Mouse (Mus musculus) inflammation-experienced regulatory T-cells, adult 6 months (primary cell): Measurements from ENCODE around the gene Katnal1. TPM values are rescaled to one million over a fixed set of nuclear protein-coding genes. Genes with fewer than 3 reads are reported as not detected.

Experiments
- ATAC-seq: one replicate; pipeline ENCODE4 v1.8.0; 2017
- polyA plus RNA-seq, 3 experiments: library from polyadenylated mRNA; unstranded; fragments of 100-300 nt; shearing (Covaris generic); gene quantifications; one replicate each; pipeline ENCODE4 v1.2.1; 2017

Gene Katnal1
- polyA plus RNA-seq, 3 experiments from 2014 or later = 2.1 to 3.7 (median 3.7) TPM

GRCm38 (mm10) chr5:148873116-148873515, 56.0 kb downstream of the Katnal1 start:
- ATAC-seq = no peak

- ATAC-seq = no peak
Measured at GRCm38 (mm10) chr5:148869583-148869982, 59.5 kb downstream of the Katnal1 start.

DNA sequence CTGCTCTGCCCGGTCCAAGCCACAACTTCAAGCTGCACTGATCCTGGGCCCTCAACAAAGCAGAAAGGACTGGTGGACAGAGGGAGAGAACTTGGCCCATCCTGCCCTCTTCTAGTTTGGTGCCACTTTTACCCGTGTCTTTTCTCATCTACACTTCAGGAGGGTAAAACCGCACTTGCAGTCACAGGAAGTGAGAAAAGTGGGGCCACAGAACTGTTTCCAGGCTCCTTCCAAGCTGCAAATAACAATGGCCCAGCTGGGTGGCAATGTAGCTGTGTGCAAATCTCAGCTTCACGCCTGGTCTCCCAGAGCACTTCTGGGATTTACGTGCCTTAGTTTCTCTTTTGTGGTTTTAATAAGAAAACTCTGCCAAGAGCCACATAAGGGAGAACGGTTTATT, 61.4 kb downstream of the Katnal1 start:
- peak; percentile 68 for ATAC-seq

DNA sequence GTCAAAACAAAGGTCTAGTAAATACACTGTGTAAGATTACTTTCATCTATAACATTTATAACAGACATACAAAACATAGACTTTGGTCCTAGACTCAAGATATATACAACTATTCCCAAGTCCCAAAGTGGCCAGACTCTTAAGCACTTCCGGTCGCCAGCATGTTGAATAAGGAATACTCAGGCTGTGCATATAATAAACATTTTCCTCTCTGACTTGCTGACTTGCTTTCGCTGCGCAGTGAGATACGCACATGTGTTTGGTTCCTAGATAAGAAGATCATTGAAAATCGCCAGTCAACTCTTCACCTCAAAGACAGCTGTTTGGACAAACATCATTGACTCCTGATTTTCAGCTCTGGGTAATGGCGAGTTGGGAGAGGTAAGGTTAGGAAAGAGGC, 61.9 kb downstream of the Katnal1 start:
- no peak for ATAC-seq

DNA sequence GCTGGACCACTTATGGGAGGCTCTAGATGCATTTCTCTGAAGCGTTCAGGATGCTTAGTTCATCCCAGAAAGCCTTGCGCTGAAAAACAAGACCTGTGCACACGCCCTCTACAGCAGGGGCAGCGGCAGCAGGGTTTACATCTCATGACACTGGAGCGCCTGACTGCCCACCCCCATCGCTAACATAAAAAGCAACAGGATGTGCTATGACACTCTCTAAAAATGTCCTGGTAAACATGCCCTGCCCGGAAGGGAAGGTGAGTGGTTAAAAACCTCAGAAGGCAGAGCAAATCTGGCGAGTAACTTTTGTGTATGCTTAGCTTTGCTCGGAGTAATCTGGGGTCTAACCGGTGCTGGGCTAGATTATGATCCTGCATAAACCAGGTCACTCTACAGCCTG, 62.5 kb downstream of the Katnal1 start:
- peak; percentile 92 for ATAC-seq

DNA sequence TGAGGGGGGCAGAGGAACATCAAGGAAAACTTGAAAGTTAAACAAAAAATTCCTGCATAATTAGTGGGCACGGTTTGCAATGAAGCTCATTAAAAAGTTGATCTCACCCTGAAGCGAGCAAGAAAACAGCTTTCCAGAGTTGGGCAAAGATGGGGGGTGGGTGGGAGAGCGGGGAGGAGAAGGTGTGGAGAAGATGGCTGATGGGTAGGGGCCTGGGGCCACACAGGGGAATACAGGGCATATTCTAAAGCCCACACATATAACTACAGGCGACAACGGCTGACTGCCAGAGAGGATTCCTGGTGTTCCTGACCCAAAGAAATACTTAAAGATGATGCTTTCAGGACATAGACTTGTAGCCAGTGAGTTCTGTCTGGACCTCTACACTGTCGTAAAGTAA, 65.7 kb downstream of the Katnal1 start:
- ATAC-seq = no peak

DNA sequence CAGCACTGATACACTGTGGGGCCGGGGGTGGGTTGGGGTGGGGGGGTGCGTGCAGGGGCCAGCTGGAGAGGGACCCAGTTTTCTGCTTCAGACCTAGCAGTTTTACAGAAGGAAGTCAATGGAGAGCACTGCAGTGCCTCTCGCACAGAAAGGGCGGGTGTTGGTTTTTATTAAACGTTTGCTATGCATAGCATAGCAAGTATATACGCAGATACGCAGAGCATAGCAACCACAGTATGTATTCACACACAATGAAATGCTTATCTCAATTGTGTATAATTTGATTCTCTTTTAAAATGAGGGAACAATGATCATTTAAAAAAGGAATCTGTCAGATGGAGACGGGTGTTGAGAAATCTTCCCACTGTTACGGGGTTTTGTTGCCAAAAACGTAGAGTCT, 66.3 kb downstream of the Katnal1 start:
- ATAC-seq = no peak

GRCm38 (mm10) chr5:148862136-148862535, 67.0 kb downstream of the Katnal1 start:
- no peak for ATAC-seq

DNA sequence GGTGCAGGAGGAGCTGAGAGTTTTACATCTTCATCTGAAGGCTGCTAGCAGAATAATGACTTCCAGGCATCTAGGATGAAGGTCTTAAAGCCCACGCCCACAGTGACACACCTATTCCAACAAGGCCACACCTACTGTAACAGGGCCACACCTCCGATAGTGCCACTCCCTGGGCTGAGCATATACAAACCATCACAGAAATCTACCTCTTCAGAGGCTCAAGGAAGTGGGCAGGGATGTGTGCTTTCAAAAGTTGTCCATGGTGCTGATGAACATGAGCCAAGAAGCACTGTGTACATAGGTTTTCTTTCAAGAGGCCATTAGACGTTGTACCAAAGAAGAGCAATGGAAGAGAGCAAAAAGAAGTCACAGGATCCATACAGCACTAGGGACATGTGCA, 71.6 kb downstream of the Katnal1 start:
- no peak for ATAC-seq

GRCm38 (mm10) chr5:148855047-148855446, 74.1 kb downstream of the Katnal1 start:
- ATAC-seq = no peak

GRCm38 (mm10) chr5:148854166-148854565, 75.0 kb downstream of the Katnal1 start:
- no peak for ATAC-seq

GRCm38 (mm10) chr5:148849516-148849915, 79.6 kb downstream of the Katnal1 start:
- ATAC-seq = no peak

GRCm38 (mm10) chr5:148847032-148847431, 82.1 kb downstream of the Katnal1 start:
- ATAC-seq = no peak

GRCm38 (mm10) chr5:148837069-148837468, 92.1 kb downstream of the Katnal1 start:
- ATAC-seq = no peak

DNA sequence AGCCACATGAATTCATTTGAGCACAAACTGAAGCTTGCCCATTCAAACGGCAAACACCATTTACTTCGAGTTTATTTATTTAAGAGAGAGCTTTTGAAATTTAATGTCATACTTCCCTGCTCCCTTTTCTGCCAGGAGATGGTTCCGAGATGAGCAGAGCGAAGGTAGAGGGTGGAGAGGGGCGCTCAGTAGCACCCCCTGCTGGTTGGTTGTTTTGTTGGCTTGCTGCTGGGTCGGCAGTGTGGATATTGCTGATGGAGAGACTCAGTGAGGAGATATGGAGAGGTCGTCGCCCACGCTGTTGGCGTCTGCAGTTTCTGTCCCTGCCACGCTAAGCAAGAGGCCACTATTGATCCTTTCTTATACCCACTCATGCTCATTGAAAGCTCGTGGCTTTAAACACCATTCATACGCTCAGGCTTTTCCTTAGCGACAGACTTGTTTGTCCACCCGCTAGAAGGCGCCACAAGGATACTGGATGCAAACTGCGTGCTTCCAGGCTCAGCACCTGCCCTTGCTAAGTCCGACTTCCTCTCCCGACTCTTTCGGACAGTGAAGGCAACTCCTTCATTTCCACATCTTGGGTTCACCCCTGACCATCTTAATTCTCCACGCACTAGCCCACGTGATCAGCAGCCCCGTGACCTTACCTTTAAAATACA, 97.4 kb downstream of the Katnal1 start:
- ATAC-seq = peak; percentile 70

DNA sequence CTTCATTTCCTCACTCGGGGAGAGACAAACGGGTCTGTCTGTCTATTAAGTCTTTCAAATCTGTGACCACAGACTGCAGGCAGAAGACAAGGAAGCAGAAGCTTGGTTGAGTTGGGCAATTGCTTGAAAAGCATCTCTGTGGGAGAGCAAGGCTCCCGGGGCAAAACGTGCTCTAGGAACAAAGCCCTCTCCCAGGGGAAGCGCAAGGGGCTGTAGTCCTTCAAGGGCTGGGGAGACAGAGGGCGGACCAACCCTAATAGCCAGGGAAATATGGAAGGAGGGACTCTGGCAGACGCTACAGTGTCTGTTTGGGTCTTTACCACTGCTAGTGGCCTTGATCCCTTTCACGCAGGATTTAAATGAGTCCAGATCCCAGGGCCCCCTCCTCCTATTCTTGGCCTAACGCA, 98.0 kb downstream of the Katnal1 start:
- no peak for ATAC-seq

DNA sequence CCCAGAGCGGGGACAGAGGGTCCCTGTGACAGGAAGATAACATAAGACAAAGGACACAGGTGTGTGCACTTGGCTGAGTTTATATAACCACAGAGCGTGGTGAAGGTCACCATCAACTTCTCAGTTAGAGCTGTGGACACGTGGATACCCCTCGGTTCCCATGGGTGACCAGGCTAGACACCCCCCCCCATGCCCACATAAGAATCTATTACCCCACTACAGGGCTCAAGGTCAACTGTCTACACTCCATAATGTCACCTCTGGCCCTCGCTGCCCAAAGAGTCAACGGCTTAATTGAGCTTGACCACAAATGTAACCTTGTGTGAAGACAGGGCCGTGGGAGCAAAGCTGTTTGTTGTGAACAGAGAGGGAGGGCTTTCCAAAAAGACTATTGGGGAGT, 103.4 kb downstream of the Katnal1 start:
- no peak for ATAC-seq

GRCm38 (mm10) chr5:148822772-148823171, 106.3 kb downstream of the Katnal1 start:
- ATAC-seq = no peak

Other genes starting within 250 kb of the Katnal1 start
- gene Gm42791, start 65.8 kb upstream of the Katnal1 start, polyA plus RNA-seq = not detected